Mouse (Mus musculus): ENCODE measurements around the gene Lmntd1. TPM values are rescaled to one million over a fixed set of nuclear protein-coding genes. Genes with fewer than 3 reads are reported as not detected.

Gene Lmntd1
- polyA plus RNA-seq, 2 experiments, result 0.79 to 0.88 TPM

GRCm38 (mm10) chr6:145438851-145439250, 175.3 kb downstream of the Lmntd1 start:
- no peak overlapping the region for H3K4me3 ChIP-seq (replicated peaks; ENCODE audit: low read length)
- peaks cover 18% of the 10 kb centered on the region for H3K4me1 ChIP-seq (ENCODE audit: control insufficient read depth, insufficient read depth, low read length)
- no peaks in the 10 kb centered on the region for H3K9me3 ChIP-seq (ENCODE audit: control insufficient read depth, low read length)
- no peak overlapping the region for H3K27ac ChIP-seq (replicated peaks; ENCODE audit: low read depth, low read length)
- WGBS, result 76% methylated on average over 5 of the region's 5 CpGs
- no peak for ATAC-seq (ENCODE audit: low FRiP score, low read depth)
- no peaks in the 10 kb centered on the region; the same call in 1 of the 2 replicates for H3K36me3 ChIP-seq (ENCODE audit: control insufficient read depth, insufficient read depth, low read length)
- no peak overlapping the region for H3K9ac ChIP-seq (ENCODE audit: low read depth, low read length, severe bottlenecking)
- H3K27me3 ChIP-seq (ENCODE audit: control insufficient read depth, insufficient read depth, low read length), result no peaks in the 10 kb centered on the region
- TF ChIP-seq POLR2A (IDR thresholded peaks at IDR 0.05; ENCODE audit: borderline replicate concordance, extremely low read depth, insufficient read depth, insufficient read length), result no peak
- H3K4me2 ChIP-seq (replicated peaks; ENCODE audit: low read depth, low read length, severe bottlenecking), result no peak overlapping the region
- DNase-seq (ENCODE audit: low spot score), result no peak

- 91% methylated on average over 10 of the region's 10 CpGs for WGBS
- ATAC-seq (ENCODE audit: low FRiP score, low read depth), result no peak
These were observed 178.4 kb downstream of the Lmntd1 start for GRCm38 (mm10) chr6:145435764-145436163.

GRCm38 (mm10) chr6:145435156-145435555, 179.0 kb downstream of the Lmntd1 start:
- Histone ChIP-seq H3K4me1 (ENCODE audit: control insufficient read depth, insufficient read depth, low read length) (peaks cover 40% of the 10 kb centered on the region), H3K4me3 (replicated peaks; ENCODE audit: low read length) (no peak overlapping the region), H3K9ac (ENCODE audit: low read depth, low read length, severe bottlenecking) (no peak overlapping the region), H3K36me3 (ENCODE audit: control insufficient read depth, insufficient read depth, low read length) (no peaks in the 10 kb centered on the region; the same call in 1 of the 2 replicates), H3K27ac (replicated peaks; ENCODE audit: low read depth, low read length) (no peak overlapping the region), H3K4me2 (replicated peaks; ENCODE audit: low read depth, low read length, severe bottlenecking) (no peak overlapping the region), H3K27me3 (ENCODE audit: control insufficient read depth, insufficient read depth, low read length) (no peaks in the 10 kb centered on the region), H3K9me3 (ENCODE audit: control insufficient read depth, low read length) (no peaks in the 10 kb centered on the region)
- WGBS, result 83% methylated on average over 1 of the region's 1 CpGs
- no peak for TF ChIP-seq POLR2A (IDR thresholded peaks at IDR 0.05; ENCODE audit: borderline replicate concordance, extremely low read depth, insufficient read depth, insufficient read length)
- DNase-seq (ENCODE audit: low spot score), result no peak
- no peak for ATAC-seq (ENCODE audit: low FRiP score, low read depth)

More at GRCm38 (mm10) chr6:145435764-145436163, 178.4 kb downstream of the Lmntd1 start:
- Histone ChIP-seq H3K9me3 (ENCODE audit: control insufficient read depth, low read length) (no peaks in the 10 kb centered on the region), H3K4me1 (ENCODE audit: control insufficient read depth, insufficient read depth, low read length) (peaks cover 40% of the 10 kb centered on the region), H3K27ac (replicated peaks; ENCODE audit: low read depth, low read length) (no peak overlapping the region), H3K4me3 (replicated peaks; ENCODE audit: low read length) (no peak overlapping the region), H3K9ac (ENCODE audit: low read depth, low read length, severe bottlenecking) (no peak overlapping the region), H3K27me3 (ENCODE audit: control insufficient read depth, insufficient read depth, low read length) (no peaks in the 10 kb centered on the region), H3K36me3 (ENCODE audit: control insufficient read depth, insufficient read depth, low read length) (no peaks in the 10 kb centered on the region; the same call in 1 of the 2 replicates), H3K4me2 (replicated peaks; ENCODE audit: low read depth, low read length, severe bottlenecking) (no peak overlapping the region)
- DNase-seq (ENCODE audit: low spot score), result no peak
- no peak for TF ChIP-seq POLR2A (IDR thresholded peaks at IDR 0.05; ENCODE audit: borderline replicate concordance, extremely low read depth, insufficient read depth, insufficient read length)

DNA sequence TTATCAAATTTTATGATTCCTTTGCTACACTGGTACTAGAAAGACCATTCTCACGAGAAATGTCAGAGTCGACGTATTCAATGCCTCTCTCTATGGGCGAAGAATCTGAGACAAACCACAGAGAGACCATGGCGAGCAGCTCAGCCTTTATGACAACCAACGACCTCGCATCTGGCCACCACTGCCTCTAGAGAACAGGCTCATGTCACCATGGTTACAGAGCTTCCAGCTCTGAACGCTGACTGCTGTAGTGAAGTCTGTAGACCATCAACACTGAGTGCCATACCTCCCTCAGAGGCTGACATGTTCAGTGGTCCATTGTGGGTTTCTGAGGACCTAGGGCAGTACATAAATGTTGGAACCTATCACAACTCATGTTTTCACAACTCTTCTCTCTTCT, 180.2 kb downstream of the Lmntd1 start:
- ATAC-seq (ENCODE audit: low FRiP score, low read depth) (no peak), DNase-seq (ENCODE audit: low spot score) (no peak)
- Histone ChIP-seq H3K36me3 (ENCODE audit: control insufficient read depth, insufficient read depth, low read length) (no peaks in the 10 kb centered on the region; the same call in 1 of the 2 replicates), H3K27me3 (ENCODE audit: control insufficient read depth, insufficient read depth, low read length) (no peaks in the 10 kb centered on the region), H3K9ac (ENCODE audit: low read depth, low read length, severe bottlenecking) (no peak overlapping the region), H3K4me1 (ENCODE audit: control insufficient read depth, insufficient read depth, low read length) (peaks cover 40% of the 10 kb centered on the region), H3K27ac (replicated peaks; ENCODE audit: low read depth, low read length) (peak overlapping the region; percentile 44; the same call in 1 of the 2 replicates), H3K9me3 (ENCODE audit: control insufficient read depth, low read length) (no peaks in the 10 kb centered on the region), H3K4me3 (replicated peaks; ENCODE audit: low read length) (no peak overlapping the region), H3K4me2 (replicated peaks; ENCODE audit: low read depth, low read length, severe bottlenecking) (no peak overlapping the region)
- TF ChIP-seq POLR2A (IDR thresholded peaks at IDR 0.05; ENCODE audit: borderline replicate concordance, extremely low read depth, insufficient read depth, insufficient read length), result no peak
- WGBS, result 49% methylated on average over 8 of the region's 8 CpGs

DNA sequence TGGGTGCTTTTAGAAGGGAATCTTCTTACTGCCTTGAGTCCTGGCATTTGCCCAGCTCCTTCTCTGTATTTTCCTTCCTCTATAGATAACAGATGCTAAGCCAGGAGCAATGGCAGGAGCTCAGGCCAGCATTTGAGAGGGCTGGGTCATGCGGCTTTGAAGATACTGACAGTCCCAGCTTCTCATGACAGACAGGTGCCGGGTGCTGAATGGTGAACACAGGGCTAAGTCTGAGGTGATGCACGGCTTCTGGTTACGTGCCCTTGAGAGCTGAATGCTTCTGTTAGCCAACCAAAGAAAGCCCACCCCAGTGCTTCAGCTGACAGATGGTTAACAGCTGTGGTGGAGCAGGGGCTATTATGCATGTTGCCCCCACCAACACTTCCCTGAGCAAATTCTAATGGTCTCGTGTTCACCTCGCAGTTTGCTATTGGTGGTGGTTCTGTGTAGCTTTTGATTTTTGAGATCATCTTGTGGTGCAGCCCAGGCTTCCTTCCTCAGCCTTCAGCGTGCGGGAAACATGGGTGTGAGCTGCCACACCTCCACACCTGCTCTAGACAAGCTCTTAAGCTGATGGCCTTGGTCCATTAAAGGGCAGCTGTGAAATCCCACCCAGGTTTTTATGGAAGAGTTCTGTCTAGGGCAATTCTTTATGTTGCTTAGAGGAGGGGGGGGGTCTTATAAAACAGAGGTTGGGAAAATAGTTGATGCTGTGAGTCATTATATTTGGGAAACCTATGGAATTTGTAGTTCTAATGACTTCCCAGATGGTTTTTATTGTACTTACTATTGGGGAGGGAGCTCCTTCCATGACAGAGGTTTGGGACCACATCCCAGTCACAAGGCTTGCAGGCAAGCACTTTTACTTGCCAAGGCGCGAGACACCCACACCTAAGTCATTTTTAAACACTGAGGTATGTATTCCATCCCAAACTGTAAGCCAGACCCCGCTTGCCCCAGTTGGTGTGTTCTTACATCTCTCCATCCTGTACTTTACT, 181.1 kb downstream of the Lmntd1 start:
- no peaks in the 10 kb centered on the region for H3K36me3 ChIP-seq (ENCODE audit: control insufficient read depth, insufficient read depth, low read length)
- ATAC-seq (ENCODE audit: low FRiP score, low read depth) (peak; percentile 88), DNase-seq (ENCODE audit: low spot score) (peak; percentile 76)
- 22% methylated on average over 11 of the region's 11 CpGs for WGBS
- no peak for TF ChIP-seq POLR2A (IDR thresholded peaks at IDR 0.05; ENCODE audit: borderline replicate concordance, extremely low read depth, insufficient read depth, insufficient read length)
- no peak overlapping the region; the same call in 1 of the 2 replicates for H3K4me2 ChIP-seq (replicated peaks; ENCODE audit: low read depth, low read length, severe bottlenecking)
- H3K4me1 ChIP-seq (ENCODE audit: control insufficient read depth, insufficient read depth, low read length), result peaks cover 38% of the 10 kb centered on the region
- H3K9me3 ChIP-seq (ENCODE audit: control insufficient read depth, low read length), result no peaks in the 10 kb centered on the region
- H3K9ac ChIP-seq (ENCODE audit: low read depth, low read length, severe bottlenecking), result no peak overlapping the region
- H3K27ac ChIP-seq (replicated peaks; ENCODE audit: low read depth, low read length), result peak overlapping the region; percentile 77
- no peaks in the 10 kb centered on the region for H3K27me3 ChIP-seq (ENCODE audit: control insufficient read depth, insufficient read depth, low read length)
- H3K4me3 ChIP-seq (replicated peaks; ENCODE audit: low read length), result no peak overlapping the region
